Mouse (Mus musculus): ENCODE data around the gene Gpr1.

DNA sequence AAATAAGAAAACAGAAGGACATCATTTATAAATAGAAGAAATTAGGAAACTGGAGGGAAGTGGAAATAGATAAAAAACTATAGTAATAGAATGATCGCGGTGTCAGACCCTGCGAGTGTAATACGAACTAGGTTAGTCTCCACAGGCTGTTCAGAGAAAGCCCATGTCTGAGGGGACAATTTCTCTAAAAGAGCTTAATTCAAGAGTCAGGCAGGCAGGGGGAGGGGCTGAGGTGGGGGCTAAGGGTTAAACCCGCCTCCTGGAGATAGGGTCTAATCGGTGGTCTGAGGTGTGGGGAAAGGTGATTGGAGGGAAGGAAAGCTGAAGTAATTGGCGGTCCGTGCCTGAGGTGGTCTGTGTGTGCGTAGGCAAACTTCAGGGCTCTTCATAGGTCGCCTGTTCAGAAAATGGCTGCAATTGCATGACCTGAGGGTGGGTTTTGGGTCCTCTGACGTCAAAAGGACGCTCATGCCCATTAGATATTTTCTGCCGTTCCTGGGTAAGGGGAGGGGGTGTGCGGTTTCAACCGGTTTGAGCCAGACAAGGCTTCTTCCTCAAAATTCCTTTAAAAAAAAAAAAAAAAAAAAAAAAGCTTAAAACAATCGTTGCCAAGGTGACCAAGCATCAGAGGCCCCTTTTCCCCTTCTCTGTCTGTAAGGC is 32.6 kb upstream of the Gpr1 start:
- no peak for TF ChIP-seq POLR2A (IDR thresholded peaks at IDR 0.05; ENCODE audit: low read depth, low read length)
- no peak for TF ChIP-seq CTCF (IDR thresholded peaks at IDR 0.05; ENCODE audit: borderline replicate concordance, insufficient read depth, low read length)

Data from embryonic fibroblast, embryonic 13.5 days (primary cell).